Mouse (Mus musculus) left cerebral cortex, adult 9 months (tissue): ENCODE results near the gene Scgb2b2.

Experiments used
- DNase-seq, 2 experiments: peaks; one replicate each; pipeline ENCODE4 v3.0.0; 2022; ENCODE audit warnings: low spot score in 2 of 2

Scgb2b2 gene

DNA sequence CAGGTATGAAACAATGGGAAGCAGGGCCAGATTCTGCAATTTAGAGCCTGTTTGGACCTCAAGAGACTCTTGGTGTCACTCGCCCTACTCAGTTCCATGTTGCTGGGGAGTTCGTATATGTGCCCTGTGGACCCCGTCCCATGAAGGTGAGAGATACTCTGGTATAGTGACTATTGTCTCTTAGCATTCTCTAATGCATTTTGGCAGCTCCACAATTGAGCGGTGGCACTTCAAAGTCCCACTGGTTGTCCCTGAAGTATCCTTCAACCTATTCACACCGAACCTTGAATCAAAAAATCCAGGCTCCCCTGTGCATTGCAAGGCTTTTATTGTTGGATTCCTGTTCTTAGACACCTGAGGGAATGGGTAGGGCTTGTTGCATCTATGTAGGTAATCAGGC is at the start of gene Scgb2b2:
Gene Scgb2b2 (plus strand): TSS at position 301 of the 400 bp plus-strand sequence.
- DNase-seq: no peak

DNA sequence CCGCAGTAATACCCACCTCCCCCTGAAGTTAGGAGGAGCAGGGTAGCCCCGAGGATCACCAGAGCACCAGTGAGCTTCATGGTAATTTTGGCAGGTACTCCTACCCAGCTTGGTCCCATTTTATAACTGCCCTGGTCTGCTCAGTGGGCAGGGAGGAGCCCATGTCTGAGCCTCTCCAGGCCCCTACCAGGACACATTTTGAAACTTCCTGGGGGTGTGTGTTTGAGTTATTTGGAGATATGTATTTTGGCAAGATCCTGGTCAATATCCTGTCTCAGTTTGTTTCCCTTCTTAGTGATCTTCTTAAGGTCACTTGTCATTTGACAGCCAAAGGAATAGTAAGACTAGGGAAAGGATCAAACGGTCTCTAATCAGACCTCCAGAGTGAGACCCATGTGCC is 1.4 kb downstream of the Scgb2b2 start, which contains the start of gene Scgb1b2:
Gene Scgb1b2 (minus strand): TSS at position 101 of the 400 bp plus-strand sequence.
- no peak for DNase-seq
